Mouse (Mus musculus) left cerebral cortex, adult 18-20 months (tissue): ENCODE results near the gene Eefsec. TPM values are rescaled to one million over a fixed set of nuclear protein-coding genes. Genes with fewer than 3 reads are reported as not detected.
A peak's percentile ranks its signal among the peaks of the same experiment; 100 is the strongest.

Source experiments
- DNase-seq, 2 experiments: peaks; one replicate each; pipeline ENCODE4 v3.0.0; 2021 to 2022; ENCODE audit warnings: low spot score in 2 of 2, mixed read lengths in 1 of 2
- total RNA-seq, 2 experiments: library from RNA; stranded (reverse); gene quantifications; 2 replicates each; pipeline ENCODE4 v1.2.3; 2021

Gene Eefsec
- total RNA-seq, 2 experiments from 2014 or later = 21.5 to 22.9 TPM

DNA sequence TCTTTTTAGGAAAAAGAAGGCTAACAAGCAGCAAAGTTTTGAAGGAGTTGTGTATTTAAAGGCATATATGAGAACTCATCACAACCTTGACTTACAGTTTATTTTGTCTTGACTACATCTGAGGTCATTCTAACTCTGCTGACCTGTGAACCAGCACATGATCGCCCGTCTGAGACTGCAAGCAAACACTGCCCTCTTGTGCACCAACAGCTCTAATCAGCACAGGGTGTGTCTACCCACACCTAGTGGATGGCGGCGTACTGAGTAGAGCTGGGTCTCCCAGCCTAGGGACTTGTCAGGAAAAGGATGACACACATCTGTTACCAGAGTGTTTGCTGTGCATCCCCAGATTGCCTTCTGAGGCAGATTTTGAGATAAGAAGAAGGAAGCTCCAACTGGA lies 15.1 kb downstream of the Eefsec start:
- no peak for DNase-seq

DNA sequence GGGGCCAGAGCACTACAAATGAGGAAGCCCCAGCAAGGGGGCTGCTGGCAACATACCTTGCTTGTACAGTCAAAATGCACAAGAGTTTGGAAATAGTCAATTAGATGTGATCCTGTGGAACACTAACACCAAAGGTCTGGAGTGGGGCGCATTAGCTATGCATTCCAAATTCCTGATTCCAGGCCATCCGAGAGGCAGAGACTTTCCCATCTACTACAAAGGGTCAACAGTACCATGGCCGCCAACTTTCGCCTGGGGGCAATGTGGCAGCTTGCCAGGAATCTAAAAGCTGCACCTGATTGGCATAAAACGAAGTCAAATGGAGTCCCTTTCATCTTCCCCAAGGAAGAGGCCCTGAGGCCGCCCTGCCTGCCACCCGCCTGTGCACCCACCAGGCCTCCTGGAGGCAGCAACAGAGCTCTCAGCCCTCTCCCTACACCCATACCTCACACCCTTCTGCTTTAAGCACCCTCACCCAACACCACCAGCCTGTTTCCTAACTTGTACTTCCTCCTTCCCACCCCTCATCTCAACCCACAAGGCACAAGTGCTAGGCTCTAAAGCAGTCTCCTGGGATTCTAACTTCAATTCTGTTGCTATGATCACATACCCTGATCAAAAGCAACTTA lies 30.1 kb downstream of the Eefsec start:
- no peak for DNase-seq

DNA sequence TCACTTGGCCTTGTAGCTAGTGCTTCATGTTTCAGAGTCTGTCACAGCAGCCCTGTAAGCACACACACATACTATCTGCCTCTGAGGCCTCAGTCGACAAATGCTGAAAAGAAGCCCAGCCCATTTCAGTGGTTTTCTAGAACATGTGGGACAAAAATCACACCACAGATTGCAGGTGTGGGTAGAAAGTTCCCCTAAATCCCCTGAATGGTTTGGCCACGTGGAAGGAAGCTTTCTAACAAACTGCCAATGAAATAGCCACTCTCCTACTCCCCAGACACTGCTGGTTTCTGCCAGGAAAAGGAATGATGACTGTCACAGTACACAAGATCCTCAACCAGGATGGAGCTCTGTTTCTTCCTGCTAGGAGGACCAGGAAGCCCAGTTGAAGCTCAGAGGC lies 33.7 kb downstream of the Eefsec start:
- peak; percentile 8 to 13 for DNase-seq

DNA sequence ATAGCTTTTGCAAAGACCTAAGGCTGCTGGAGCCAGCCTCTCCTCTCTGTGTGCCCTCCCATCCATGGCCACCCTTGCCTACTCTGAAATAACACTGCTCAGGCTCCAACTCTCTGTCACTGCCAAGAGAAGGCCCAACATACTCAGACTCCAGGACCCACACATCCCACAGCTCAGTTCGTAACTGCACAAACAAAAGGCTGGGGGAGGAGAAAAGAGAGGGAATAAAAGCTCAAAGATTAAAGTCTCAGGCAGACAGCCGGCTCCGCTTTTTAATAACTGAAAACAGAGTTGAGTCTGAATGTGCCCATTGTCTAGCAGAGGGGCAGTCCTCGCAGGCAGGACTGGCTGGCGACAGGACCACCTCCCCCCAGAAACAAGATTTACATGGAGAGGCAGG lies 36.8 kb downstream of the Eefsec start:
- no peak for DNase-seq

DNA sequence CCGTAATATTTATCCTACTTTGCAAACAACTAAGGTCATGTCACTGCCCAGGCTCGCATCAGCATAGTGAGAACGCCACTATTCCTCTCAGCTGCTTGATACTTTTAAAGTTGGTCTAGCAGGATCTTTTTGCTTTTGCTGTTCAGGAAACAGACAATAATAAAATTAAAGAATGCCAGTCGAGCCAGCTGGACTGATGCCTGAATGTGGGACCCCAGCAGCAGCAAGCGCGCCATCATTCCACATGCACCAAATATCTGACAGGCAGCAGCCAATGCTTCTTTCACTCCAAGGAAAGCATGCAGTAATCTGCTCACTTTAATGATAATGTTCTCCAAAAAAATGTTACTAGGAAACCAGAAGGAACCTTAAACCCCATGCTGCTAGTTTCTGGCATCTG lies 45.9 kb downstream of the Eefsec start:
- no peak for DNase-seq

DNA sequence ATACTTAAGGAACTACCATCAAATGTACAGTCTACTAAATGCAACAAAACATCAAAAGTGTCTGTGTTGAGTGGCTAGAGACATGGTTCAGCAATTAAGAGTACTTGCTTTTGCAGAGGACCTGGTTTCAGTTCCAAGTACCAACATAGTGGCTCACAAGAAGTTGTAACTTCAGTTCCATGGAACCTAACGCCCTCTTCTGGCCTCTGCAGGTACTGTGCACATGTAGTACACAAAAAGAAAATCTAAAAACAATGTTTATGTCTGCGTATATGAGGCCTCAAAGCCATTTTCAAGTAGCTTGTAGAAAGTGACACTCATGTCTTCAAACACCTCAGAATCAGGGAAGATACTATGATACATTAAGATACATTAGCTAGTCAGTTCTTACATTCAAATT lies 48.4 kb downstream of the Eefsec start:
- no peak for DNase-seq

DNA sequence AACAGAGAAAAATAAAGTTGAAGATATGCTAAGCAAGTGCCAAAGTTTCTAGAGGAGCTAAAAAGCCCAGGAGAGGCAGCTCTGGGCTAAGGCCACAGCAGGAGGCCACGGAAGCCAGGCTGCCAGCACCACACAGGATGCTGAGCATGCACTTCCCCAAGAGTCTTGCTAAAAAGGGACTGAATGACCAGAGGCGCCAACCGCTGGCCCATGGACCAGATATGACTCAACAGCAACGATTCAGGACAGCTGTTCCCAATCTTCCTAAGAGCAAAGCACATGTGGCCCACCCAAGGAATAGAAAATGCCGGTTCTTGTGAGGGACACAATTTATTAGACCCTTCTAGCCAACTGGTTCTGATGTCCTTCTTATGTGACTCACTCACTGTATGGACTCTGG lies 57.4 kb downstream of the Eefsec start:
- no peak for DNase-seq

DNA sequence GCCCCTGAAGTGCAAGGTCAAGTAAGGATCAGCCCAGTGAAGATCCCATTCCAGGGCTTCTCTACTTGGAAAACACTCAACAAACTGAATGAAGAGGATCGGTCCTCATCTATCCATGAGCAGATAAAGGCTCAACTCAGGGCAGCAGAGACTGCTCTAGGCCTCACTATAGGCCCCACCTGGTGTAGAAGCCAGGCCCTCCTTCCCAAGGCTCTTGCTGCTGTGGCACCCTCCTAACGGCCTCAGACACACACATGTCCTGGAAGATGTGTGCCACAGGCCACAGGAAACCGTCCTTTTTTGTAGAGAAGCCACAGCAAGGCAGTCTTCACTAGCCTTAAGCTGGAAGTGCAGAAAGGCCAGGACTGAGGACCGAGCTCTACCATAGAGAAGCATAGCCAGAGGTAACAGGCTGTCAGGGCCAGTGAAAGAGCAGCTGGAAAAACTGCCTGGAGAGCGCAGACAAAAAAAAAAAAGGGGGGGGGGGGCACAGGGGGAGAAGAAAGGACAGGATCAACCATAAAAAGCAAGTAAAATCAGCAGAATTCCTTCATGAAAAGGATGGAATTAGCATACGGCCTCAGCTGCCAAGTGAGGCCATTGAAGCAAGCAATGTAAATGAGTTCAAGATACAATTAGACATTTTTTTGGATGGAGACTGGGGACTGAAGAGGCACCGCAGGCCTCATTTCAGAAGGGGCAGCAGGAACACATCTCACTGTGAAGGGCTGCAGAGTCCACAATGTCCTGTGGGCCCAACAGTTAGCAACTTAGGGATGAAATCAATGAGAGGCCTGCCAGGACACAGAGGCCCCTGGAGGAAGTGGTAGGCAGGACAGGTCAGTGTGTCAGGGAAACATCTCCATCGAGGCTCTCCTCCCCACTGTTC lies 58.3 kb downstream of the Eefsec start:
- no peak for DNase-seq

DNA sequence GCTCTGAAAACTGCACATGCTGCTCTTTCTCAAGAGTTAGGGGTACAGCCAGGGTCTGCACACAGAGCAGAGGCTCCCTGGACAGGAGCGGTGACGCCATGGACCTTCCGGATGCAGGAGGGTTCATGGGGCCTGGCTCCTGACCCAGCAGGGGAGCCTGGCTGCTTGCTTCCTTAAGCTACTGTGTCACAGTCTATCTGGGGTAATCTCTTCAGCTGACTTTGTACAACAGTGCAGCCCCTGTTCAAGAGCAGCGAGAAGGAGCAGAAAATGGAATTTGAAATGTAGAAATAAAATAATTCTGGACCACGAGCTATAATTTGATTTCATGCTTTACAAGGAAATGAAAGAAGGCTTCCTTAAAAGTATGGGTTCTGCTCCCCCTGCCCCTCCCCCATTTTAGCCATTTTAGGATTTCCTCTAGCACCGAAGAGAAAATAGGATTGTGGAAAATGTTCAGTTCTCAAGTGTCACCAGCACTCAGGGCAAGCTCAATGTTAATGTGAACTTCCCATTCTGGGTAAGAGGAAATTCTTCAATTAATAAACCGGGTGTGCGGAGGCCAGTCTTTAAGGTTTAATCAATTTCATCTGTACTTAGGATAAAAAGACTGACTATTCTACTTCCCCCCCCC lies 61.8 kb downstream of the Eefsec start:
- DNase-seq = no peak

DNA sequence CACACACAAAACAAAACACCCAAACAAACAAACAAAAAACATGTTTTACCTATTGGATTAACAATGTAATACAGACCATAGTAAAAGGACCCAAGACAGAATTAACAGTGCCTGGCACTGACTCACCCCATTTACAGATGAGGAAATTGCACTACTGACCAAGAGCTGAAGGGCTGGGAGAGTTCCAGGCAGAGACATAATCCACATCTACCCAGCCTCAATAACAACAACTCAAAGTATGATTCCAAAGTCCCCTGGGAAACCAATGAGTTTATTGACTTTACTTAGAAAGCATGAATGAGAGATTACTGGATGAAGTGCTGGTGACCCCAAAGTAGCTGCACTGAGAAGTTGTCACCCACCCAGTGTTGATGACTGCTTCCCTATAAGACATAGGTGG lies 62.6 kb downstream of the Eefsec start:
- no peak for DNase-seq

DNA sequence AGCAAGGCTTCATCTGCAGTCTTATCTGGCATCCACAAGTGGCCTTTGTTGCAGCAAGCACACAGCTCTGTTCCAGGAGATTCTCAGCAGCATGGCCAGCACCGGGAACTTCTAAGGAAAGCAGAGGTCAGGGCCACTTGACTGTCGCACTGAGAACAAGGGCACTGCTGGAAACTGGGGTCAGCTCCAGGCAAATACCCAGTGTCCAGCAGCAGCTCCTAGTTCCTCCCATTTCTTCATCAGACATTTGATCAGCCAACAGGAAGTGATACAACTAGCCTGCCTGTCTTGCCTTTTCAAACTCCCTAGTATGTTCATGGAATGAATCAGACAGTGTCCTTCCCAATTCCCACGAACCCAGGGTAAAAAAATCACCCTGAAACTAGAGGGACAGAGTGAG lies 66.6 kb downstream of the Eefsec start:
- no peak for DNase-seq

DNA sequence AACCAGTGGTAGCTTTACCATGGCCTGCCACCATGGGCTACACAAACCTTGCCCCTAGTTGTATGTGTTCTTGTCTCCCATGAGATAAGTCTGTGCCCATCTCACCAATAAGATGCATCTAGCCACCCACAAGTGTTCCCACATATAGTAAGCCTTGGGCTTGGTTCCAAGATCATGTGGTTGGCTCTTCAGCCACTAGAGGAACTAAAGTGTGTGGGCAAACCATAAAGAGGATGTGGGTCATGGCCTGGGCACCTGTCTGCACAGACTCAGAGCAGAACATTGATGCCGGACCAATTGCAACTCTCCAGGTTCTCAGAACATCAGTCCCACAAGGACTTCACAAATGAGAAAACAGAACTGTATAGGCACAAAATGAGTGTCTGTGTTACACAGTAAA lies 67.5 kb downstream of the Eefsec start:
- DNase-seq = no peak

DNA sequence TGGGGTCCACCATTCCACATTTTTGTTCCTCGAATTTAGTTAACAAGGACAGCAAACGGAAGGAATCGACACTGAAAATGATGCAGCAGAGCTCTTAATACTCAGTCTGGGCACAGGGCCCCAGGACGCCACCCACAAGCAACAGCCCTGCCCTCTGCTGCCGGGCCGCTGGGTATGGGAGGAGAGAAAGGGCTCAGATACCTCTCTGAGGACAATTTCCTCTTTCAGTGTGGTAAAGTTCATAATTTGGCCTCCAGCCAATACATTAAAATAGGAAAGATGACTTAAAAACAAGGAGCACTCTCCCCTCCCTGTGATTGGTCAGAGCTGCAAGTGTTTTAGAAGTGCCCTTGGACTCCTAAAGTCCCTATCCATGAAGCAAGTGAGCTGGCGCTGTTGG lies 72.1 kb downstream of the Eefsec start:
- no peak for DNase-seq

DNA sequence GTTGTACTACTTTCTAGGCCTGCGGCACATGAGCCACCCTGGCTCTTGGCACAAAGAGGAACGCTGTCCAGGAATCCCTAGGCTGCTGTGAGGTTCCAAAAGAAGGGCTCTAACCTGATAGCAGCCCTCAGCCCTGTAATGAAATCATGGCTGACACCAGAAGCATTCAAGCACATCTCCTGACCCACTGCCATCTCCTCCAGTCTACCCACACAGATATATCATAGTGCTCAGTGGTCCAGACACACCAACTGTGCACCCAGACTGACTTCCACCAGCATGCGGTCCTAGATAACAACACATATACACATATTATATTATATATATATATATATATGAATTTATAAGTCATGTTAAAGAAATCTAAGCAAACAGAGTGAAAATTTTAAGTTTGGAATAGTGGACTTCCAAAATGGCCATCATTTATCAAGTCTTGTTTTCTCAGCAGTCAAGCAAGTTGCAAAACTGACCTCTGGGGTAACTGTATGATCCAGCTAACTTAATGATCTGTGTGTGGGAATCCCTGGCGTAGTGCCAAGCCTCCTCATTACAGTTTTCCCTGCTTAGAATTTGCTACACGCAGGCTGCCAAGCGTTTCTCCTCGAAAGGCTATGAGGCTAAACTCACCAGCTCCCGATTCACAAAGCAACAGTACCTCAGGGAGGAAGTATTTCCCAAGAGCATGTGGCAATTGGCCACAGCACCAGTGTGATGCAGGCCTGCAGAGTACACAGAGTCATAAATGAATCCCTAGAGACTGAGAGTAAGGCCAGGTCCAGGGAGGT lies 76.3 kb downstream of the Eefsec start:
- DNase-seq = no peak

DNA sequence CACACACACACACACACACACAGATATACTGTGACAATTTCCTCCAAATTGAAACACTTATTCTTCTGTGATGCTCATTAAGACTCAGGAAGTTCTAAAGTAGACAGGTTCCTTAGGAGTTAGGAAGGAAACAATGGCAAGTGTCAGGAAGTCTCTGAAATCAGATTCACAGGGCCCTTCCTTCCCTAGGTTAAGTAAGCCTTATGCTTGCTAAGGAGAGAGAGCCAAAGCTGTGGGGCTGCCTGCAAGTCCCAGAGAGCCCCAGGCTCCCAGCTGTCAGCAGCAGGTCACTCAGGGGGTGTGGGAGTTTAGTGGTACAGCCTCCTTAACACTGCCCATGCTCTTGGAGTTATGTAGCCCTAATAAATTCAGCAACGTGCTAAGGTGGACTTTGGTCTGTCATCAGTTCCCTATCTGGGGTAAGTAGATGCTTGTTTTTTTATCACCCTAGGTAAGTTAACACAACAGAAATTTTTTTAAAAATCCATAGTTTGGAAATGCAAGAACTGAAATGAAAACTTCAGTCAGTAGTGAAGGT lies 82.8 kb downstream of the Eefsec start:
- no peak for DNase-seq

DNA sequence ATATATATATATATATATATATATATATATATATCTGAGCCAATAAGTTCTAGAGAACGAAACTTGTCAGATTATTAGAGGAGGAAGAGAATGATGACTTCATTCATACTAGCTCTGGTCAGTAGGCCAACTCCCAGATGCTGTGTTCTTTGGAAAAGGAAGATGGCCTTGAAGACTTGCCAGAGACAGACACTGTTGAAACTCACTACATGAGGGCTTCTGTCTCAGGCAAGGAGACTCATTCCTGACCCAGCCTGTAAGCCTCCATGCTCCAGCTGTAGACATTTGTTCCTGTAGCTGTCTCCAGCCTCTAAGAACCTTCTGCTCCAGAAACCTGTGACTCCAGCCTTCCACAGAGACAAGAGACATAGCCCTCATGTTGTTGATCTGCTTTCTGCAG lies 85.2 kb downstream of the Eefsec start:
- no peak for DNase-seq

DNA sequence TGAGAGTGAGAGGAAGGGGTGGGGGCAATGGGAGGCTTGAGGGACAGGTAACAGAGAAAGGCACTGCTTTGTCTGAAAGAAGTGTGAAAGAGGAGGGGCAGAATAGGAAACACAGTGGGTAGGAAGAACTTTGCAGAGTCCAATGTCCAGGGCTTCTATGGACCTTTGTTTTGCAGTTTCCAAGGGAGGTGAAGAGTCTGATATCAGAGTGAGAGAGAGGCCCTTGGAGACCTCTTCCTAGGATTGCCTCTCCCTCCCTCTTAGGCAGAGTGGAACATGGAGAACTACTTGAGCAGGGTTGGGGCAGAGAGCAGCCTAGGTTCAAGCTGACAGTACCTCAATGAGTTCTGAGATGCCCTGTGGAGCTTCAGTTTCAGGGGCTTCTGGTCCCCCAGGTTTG lies 88.1 kb downstream of the Eefsec start:
- DNase-seq = no peak

DNA sequence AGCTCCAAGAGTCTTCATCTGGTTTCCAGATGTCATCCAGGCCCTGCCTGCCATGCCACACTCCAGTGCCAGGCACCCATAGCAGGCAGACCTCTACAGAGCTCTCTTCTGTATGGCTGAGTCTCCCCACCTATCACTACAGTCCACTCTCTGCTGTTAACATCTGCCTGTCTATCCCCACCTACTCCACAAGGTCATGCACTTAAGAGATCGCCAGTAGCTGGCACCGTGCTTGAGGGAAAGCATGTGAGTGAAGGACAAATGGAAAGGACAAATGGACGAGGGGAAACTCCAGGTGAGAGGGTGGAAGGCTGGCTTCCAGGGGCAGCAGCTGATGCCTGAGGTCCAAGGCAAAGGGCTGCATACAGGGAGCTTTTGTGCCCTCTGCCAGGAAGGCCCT lies 90.5 kb downstream of the Eefsec start:
- no peak for DNase-seq

DNA sequence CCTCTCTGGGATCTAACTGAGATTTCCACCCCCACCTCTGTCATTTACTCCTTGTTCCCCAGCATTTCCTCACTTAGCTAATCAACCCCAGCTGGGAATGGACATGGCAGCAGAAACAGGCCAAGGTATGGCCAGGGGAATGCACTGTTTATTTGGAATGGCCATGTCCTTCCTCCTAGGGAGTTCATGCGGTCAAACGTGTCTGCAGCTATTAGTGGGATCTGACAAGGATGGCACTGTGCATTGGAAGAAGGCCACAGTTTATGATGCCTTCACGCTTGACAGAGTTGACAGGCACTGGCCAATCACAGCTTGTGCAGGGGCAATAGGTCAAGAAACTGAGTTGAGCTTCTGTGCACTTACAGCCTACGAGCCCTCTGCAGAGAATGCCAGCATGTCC lies 93.8 kb downstream of the Eefsec start:
- no peak for DNase-seq

DNA sequence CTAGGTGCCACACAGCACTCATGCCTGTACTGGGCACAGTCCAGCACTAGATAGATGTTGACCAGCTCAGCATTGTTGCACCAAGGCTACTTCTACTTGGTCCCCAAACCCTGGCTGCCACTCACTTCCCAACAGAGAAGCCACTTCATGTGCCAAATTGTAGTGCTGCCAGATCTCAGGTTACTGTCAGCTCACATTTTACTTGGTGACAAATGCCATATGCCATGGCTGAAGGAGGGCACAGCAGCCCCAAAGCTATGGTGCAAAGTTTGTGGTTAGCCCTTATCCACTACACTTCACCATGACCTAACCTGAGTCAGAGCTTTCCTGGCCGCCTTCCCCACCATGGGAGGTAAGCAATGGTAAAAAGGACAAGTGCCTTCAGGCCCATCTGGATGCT lies 99.6 kb downstream of the Eefsec start:
- DNase-seq = no peak

DNA sequence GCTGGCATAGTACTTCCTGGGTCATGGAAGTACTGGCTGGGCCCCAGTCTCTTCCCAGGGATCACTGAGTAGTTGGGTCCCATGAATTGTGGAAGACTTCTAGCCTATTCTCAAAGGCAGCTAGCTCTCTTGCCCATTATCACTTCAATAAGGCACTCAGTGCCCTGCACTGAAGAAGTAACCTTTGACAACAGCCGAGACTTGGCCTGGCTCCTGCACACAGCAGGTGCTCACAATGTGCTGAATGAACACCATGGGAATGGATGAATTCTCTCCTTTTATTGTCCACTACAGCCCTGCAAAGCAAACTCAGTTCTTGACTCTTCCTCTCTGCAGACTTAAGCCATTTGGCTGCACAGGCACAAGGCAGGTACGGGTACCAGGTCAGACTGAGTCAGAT lies 101.0 kb downstream of the Eefsec start:
- DNase-seq = no peak
